Mouse (Mus musculus) brain, embryonic 14.5 days (tissue): ENCODE measurements around the gene Ppp1r7. TPM values are rescaled to one million over a fixed set of nuclear protein-coding genes. Genes with fewer than 3 reads are reported as not detected.

Experiments used
- DNase-seq: peaks from one replicate; pipeline ENCODE4 v3.0.0-alpha.2; 2011; ENCODE audit warnings: low read depth
- CTCF ChIP-seq: fragments of 200-500 bp; IDR thresholded peaks from 2 replicates; pipeline ENCODE4 v1.5.1; 2012; ENCODE audit warnings: inconsistent platforms, mild to moderate bottlenecking, moderate library complexity, borderline replicate concordance; ENCODE audit not compliant: insufficient read depth, insufficient read length; ENCODE audit errors: extremely low read depth
- POLR2A ChIP-seq: fragments of 200-500 bp; IDR thresholded peaks from 2 replicates; pipeline ENCODE4 v1.6.1; 2012; ENCODE audit warnings: mild to moderate bottlenecking, inconsistent platforms, borderline replicate concordance; ENCODE audit not compliant: poor library complexity, insufficient read depth, insufficient read length, severe bottlenecking; ENCODE audit errors: extremely low read depth
- polyA plus RNA-seq: library from polyadenylated mRNA; depleted of rRNA; stranded (reverse); fragments of >200 nt; gene quantifications from 2 replicates; pipeline ENCODE4 v1.2.3, GENCODE M21; 2012; rRNA removed

Ppp1r7 gene
- polyA plus RNA-seq, 1 experiment, result 16.2 TPM

- TF ChIP-seq POLR2A, result no peak
Measured at GRCm38 (mm10) chr1:93377307-93377706, 34.7 kb downstream of the Ppp1r7 start.

GRCm38 (mm10) chr1:93379117-93379516 is 36.5 kb downstream of the Ppp1r7 start:
- DNase-seq, result no peak
- no peak for TF ChIP-seq CTCF
- TF ChIP-seq POLR2A, result no peak

More at GRCm38 (mm10) chr1:93377307-93377706, 34.7 kb downstream of the Ppp1r7 start:
- no peak for DNase-seq

GRCm38 (mm10) chr1:93387198-93387597 is 44.5 kb downstream of the Ppp1r7 start:
- DNase-seq, result no peak
- TF ChIP-seq CTCF, result no peak

- no peak for DNase-seq
- TF ChIP-seq POLR2A (no peak), CTCF (no peak)
Measured at GRCm38 (mm10) chr1:93388906-93389305, 46.3 kb downstream of the Ppp1r7 start.

- DNase-seq, result peak; percentile 1
- TF ChIP-seq POLR2A, result no peak
- TF ChIP-seq CTCF, result no peak
Measured at GRCm38 (mm10) chr1:93401191-93402052, 58.8 kb downstream of the Ppp1r7 start.

- TF ChIP-seq POLR2A (no peak), CTCF (no peak)
- no peak for DNase-seq
Measured at GRCm38 (mm10) chr1:93403403-93403802, 60.7 kb downstream of the Ppp1r7 start.

Other genes with a start within 250 kb of the Ppp1r7 start
- 117 and 213 TPM in 2 replicates for gene Kif1a, start 240.9 kb upstream of the Ppp1r7 start, polyA plus RNA-seq
- gene Agxt, start 207.6 kb upstream of the Ppp1r7 start, polyA plus RNA-seq, result not detected in 2 replicates
- 0.62 and 0.74 TPM in 2 replicates for gene 2310007B03Rik, start 181.9 kb upstream of the Ppp1r7 start, polyA plus RNA-seq
- 0.44 and 0.51 TPM in 2 replicates for gene Crocc2, start 174.1 kb upstream of the Ppp1r7 start, polyA plus RNA-seq
- gene Sned1, start 107.0 kb upstream of the Ppp1r7 start, polyA plus RNA-seq, result 4.9 and 12.9 TPM in 2 replicates
- gene Mterf4, start 36.9 kb upstream of the Ppp1r7 start, polyA plus RNA-seq, result 20.2 and 20.8 TPM in 2 replicates
- 11.9 and 15.1 TPM in 2 replicates for gene Pask, start 628 bp downstream of the Ppp1r7 start, polyA plus RNA-seq
- 0.57 and 0.85 TPM in 2 replicates for gene Ano7, start 31.1 kb downstream of the Ppp1r7 start, polyA plus RNA-seq
- gene Hdlbp, start 136.0 kb downstream of the Ppp1r7 start, polyA plus RNA-seq, result 70.3 and 90.6 TPM in 2 replicates
- 4.4 and 5.6 TPM in 2 replicates for gene Farp2, start 169.2 kb downstream of the Ppp1r7 start, polyA plus RNA-seq